Mouse (Mus musculus) MEL (cell line): ENCODE results near the gene Rtn2.

ENCODE experiments used
- BHLHE40 ChIP-seq: IDR thresholded peaks from 2 replicates; pipeline ENCODE4 v1.6.1; 2012; ENCODE audit warnings: low read depth, mild to moderate bottlenecking, inconsistent platforms, low read length, improper control_type of control experiment, borderline replicate concordance
- CTCF ChIP-seq, 3 experiments: IDR thresholded peaks in 2 of 3; conservative IDR thresholded peaks in 1 of 3; 2 replicates each; pipeline ENCODE4 v1.5.1; 2011 to 2012; ENCODE audit warnings: low read length in 3 of 3, low read depth in 2 of 3, mild to moderate bottlenecking in 2 of 3, improper control_type of control experiment in 1 of 3, inconsistent platforms in 1 of 3, mixed read lengths in 1 of 3, moderate library complexity in 1 of 3; ENCODE audit not compliant: control insufficient read depth in 1 of 3, insufficient read depth in 1 of 3, poor library complexity in 1 of 3, severe bottlenecking in 1 of 3
- HCFC1 ChIP-seq: IDR thresholded peaks from 2 replicates; pipeline ENCODE4 v1.6.1; 2012; ENCODE audit warnings: low read depth, mild to moderate bottlenecking, inconsistent platforms, low read length, improper control_type of control experiment, moderate library complexity
- MAFK ChIP-seq: IDR thresholded peaks from 2 replicates; pipeline ENCODE4 v1.6.1; 2011; ENCODE audit warnings: low read depth, mild to moderate bottlenecking, low read length, improper control_type of control experiment, borderline replicate concordance
- NELFE ChIP-seq: IDR thresholded peaks from 2 replicates; pipeline ENCODE4 v1.6.1; 2011; ENCODE audit warnings: low read depth, low read length, improper control_type of control experiment
- POLR2A ChIP-seq, 2 experiments: IDR thresholded peaks; 2 replicates each; pipeline ENCODE4 v1.6.1; 2011 to 2012; ENCODE audit warnings: low read length in 2 of 2, mild to moderate bottlenecking in 2 of 2, control low read depth in 1 of 2, improper control_type of control experiment in 1 of 2, low read depth in 1 of 2, moderate library complexity in 1 of 2; ENCODE audit not compliant: control insufficient read depth in 1 of 2, insufficient read depth in 1 of 2, poor library complexity in 1 of 2
- UBTF ChIP-seq: IDR thresholded peaks from 2 replicates; pipeline ENCODE4 v1.6.1; 2012; ENCODE audit warnings: low read depth, mild to moderate bottlenecking, inconsistent platforms, low read length, improper control_type of control experiment, moderate library complexity, borderline replicate concordance; ENCODE audit not compliant: insufficient read depth
- USF2 ChIP-seq, 2 experiments: IDR thresholded peaks; 2 replicates each; pipeline ENCODE4 v1.6.1; 2011 to 2012; ENCODE audit warnings: improper control_type of control experiment in 2 of 2, low read length in 2 of 2, borderline replicate concordance in 1 of 2, inconsistent platforms in 1 of 2, low read depth in 1 of 2, mild to moderate bottlenecking in 1 of 2; ENCODE audit not compliant: insufficient read depth in 1 of 2
- ZMIZ1 ChIP-seq: IDR thresholded peaks from 2 replicates; pipeline ENCODE4 v1.6.1; 2012; ENCODE audit warnings: low read depth, mild to moderate bottlenecking, inconsistent platforms, low read length, improper control_type of control experiment, moderate library complexity

DNA sequence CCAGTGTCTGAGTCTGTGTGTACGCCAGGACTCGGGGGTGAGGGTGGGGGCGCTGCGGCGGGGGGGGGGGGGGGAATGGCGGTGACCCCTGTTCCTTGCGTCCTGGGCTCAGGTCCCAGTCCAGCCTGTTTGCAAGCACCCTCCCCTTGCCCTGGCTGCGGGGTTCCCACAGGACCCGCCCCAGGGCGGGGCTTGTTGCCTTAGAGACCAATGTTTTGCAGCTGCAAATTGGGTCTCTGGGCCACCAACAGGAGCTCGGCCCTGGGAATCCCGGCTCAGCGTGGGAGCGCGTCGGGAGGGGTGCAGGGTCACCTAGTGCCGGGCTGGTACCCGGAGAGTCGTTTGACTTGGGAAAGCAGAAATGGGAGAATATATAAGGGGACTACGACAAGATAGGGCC is 43.9 kb downstream of the Rtn2 start:
- TF ChIP-seq NELFE (no peak), HCFC1 (no peak), POLR2A (IDR thresholded peaks at IDR 0.05; ENCODE audit: control insufficient read depth in 1 of 2, insufficient read depth in 1 of 2, low read depth in 1 of 2, low read length in 2 of 2, poor library complexity in 1 of 2) (no peak), MAFK (no peak), USF2 (IDR thresholded peaks at IDR 0.05; ENCODE audit: borderline replicate concordance in 1 of 2, insufficient read depth in 1 of 2, low read depth in 1 of 2, low read length in 2 of 2) (no peak), CTCF (IDR thresholded peaks at IDR 0.05 in 2 of 3, conservative IDR thresholded peaks at IDR 0.05 in 1 of 3; ENCODE audit: control insufficient read depth in 1 of 3, insufficient read depth in 1 of 3, low read depth in 2 of 3, low read length in 3 of 3, poor library complexity in 1 of 3, severe bottlenecking in 1 of 3) (no peak), UBTF (no peak), ZMIZ1 (no peak), BHLHE40 (no peak)
